Mouse (Mus musculus) thymus, adult 2 months (tissue): ENCODE data around the gene Scrg1.

ENCODE experiments used
- CTCF ChIP-seq: fragments of 200-500 bp; IDR thresholded peaks from 2 replicates; pipeline ENCODE4 v1.5.1; 2012; ENCODE audit warnings: mild to moderate bottlenecking, control low read depth, low read length, moderate library complexity, borderline replicate concordance; ENCODE audit not compliant: control insufficient read depth, poor library complexity, insufficient read depth; ENCODE audit errors: extremely low read depth
- POLR2A ChIP-seq: fragments of 200-500 bp; IDR thresholded peaks from 2 replicates; pipeline ENCODE4 v1.6.1; 2012; ENCODE audit warnings: mild to moderate bottlenecking, low read length, control low read depth, moderate library complexity; ENCODE audit not compliant: control insufficient read depth, poor library complexity, insufficient read depth; ENCODE audit errors: extremely low read depth

- TF ChIP-seq POLR2A: no peak
- TF ChIP-seq CTCF: no peak
These were observed 24.9 kb downstream of the Scrg1 start for GRCm38 (mm10) chr8:57480606-57481005.
